Comparison of ENCODE assay signal across 9 mouse cellular contexts in genomic region chr2:172248106-172248764, GRCm38 (mm10). TPM values are rescaled to one million over a fixed set of nuclear protein-coding genes. Genes with fewer than 3 reads are reported as not detected.
DNase-seq lines count a peak whose midpoint lies in the region; ATAC-seq and TF ChIP-seq lines count a peak whose summit lies in the region.
"Had no signal": no experiment of that assay in that cellular context is flagged by ENCODE, and none has a peak within 500 bp of the region (broad histone marks: within the 10 kb centered on the region; RNA-seq: fewer than 3 reads in every experiment).

Gene Mc3r (plus strand): TSS chr2:172248492.

- H3K9ac ChIP-seq in midbrain, embryonic 11.5 days (ENCODE audit: low read length), result peak within 1 kb of the TSS; percentile 24; the same call in 1 of the 2 replicates

- peak; percentile 73 for ATAC-seq in midbrain, embryonic 11.5 days (ENCODE audit: low FRiP score)

- peak within 1 kb of the TSS; percentile 33 for H3K4me2 ChIP-seq in midbrain, embryonic 11.5 days

- peak; percentile 47 for TF ChIP-seq CTCF in gastrocnemius, adult 2 months (IDR thresholded peaks at IDR 0.05)

- WGBS in midbrain, embryonic 11.5 days, result 12% methylated on average over 22 of the region's 22 CpGs

- H3K36me3 ChIP-seq in midbrain, embryonic 11.5 days (ENCODE audit: control insufficient read depth, insufficient read depth, low read length), result no peaks in the 10 kb centered on the region
- H3K36me3 ChIP-seq: G1E had no signal

- no peak within 1 kb of the TSS for H3K4me3 ChIP-seq in gastrocnemius, adult 2 months
- H3K4me3 ChIP-seq in midbrain, embryonic 11.5 days (ENCODE audit: low read depth, low read length), result no peak within 1 kb of the TSS

- no peaks in the 10 kb centered on the region for H3K9me3 ChIP-seq in midbrain, embryonic 11.5 days (ENCODE audit: control insufficient read depth, low read length)

- H3K4me1 ChIP-seq in midbrain, embryonic 11.5 days (ENCODE audit: control insufficient read depth, insufficient read depth, low read length), result no peaks in the 10 kb centered on the region

- intact Hi-C loops in gastrocnemius, adult 2 months (cut with DNase I), result no loop called here
- intact Hi-C loops in heart, postnatal 14 days (cut with DNase I), result no loop called here
- intact Hi-C loops in left cerebral cortex, postnatal 14 days (cut with DNase I), result loop anchor here (1.0 kb wide), 1 partner anchor 81 kb away; no protein-coding TSS in a partner anchor

- H3K27me3 ChIP-seq in midbrain, embryonic 11.5 days (ENCODE audit: control insufficient read depth, insufficient read depth, low read length), result no peaks in the 10 kb centered on the region

- DNase-seq in gastrocnemius, adult 2 months, result peak; percentile 32
- DNase-seq in gastrocnemius, postnatal 25 days, result no peak
- DNase-seq in adrenal gland, adult 8-10 months, result peak; percentile 25
- DNase-seq in embryo, embryonic 11.5 days (ENCODE audit: low read depth, low spot score), result peak; percentile 32
- DNase-seq in heart, postnatal 14 days, result peak; percentile 10 to 17
- peak; percentile 58 to 75 for DNase-seq in left cerebral cortex, postnatal 14 days (ENCODE audit: low spot score in 2 of 2)
- DNase-seq in midbrain, embryonic 11.5 days (ENCODE audit: low spot score, missing footprints), result peak; percentile 98
- peak; percentile 68 for DNase-seq in testis, postnatal 10 days (ENCODE audit: low spot score)

- no peak within 1 kb of the TSS for H3K27ac ChIP-seq in gastrocnemius, adult 2 months
- no peak within 1 kb of the TSS for H3K27ac ChIP-seq in midbrain, embryonic 11.5 days (ENCODE audit: low read depth, low read length)

RNA-seq across cellular contexts. Expression of gene Mc3r, which starts in this region (rescaled TPM):
- total RNA-seq in gastrocnemius, adult 2 months (2021), result not detected
- not detected for total RNA-seq in gastrocnemius, postnatal 25 days (2021)
- total RNA-seq in adrenal gland, adult 8-10 months (2022), result not detected
- total RNA-seq in heart, postnatal 14 days (2021), result not detected
- under 1 TPM; 0.13 to 0.44 TPM for total RNA-seq in left cerebral cortex, postnatal 14 days (2021)
- polyA plus RNA-seq in midbrain, embryonic 11.5 days (2014; fragmentation: Nextera tagmentation; extraction: Ambion mirVana), result 0.06 TPM in 1 of 2 replicates, not detected in the other
- polyA plus RNA-seq: G1E had no signal

Comparison
In these comparisons a context has a peak if more than half of its experiments do, and no peak if none do; other contexts are left out.
1. Peak in DNase-seq in gastrocnemius, adult 2 months; RNA of the gene not detected or under 1 TPM.
2. Peak in DNase-seq in adrenal gland, adult 8-10 months; RNA of the gene not detected or under 1 TPM.
3. Peak in DNase-seq in heart, postnatal 14 days; RNA of the gene not detected or under 1 TPM.
4. Peak in DNase-seq in left cerebral cortex, postnatal 14 days; RNA of the gene not detected or under 1 TPM.
5. Peak in DNase-seq, ATAC-seq, H3K9ac ChIP-seq and H3K4me2 ChIP-seq in midbrain, embryonic 11.5 days; RNA of the gene not detected or under 1 TPM.